25 mouse cellular contexts compared by ENCODE assay signal in the genomic region with DNA sequence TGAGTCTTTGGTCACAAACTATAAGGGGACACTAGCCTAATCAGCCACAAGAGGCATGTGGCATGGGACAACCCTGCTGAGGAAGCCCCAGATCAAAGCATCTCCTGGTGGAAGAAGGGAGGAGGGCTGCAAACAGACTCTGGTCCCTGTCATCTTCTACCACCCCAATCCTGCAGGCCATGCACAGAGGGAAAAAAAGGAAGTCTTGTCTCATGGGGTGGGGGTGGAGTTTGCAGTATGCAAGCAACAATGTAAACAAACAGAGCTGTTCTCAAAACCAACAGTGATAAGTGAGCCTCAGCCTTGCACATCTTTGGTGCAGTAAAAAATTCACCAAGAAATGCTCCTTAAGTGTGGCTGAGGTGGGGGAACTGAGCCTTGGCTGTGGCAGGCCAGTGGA.
"Had no signal": no experiment of that assay in that cellular context is flagged by ENCODE, and none has a peak within 500 bp of the region (broad histone marks: within the 10 kb centered on the region; RNA-seq: fewer than 3 reads in every experiment).

No protein-coding gene starts in this region.

- H3K27ac ChIP-seq: heart, embryonic 13.5 days; heart, embryonic 15.5 days; hindbrain, embryonic 13.5 days; hindbrain, embryonic 15.5 days; hindbrain, postnatal 0 days; kidney, embryonic 15.5 days; layer of hippocampus, adult 2 months; left cerebral cortex, adult 2 months; limb, embryonic 10.5 days; limb, embryonic 12.5 days had no signal

- H3K36me3 ChIP-seq: hindbrain, embryonic 13.5 days; hindbrain, embryonic 15.5 days; kidney, embryonic 15.5 days; limb, embryonic 10.5 days; limb, embryonic 12.5 days had no signal

- H3K27me3 ChIP-seq: heart, embryonic 13.5 days; heart, embryonic 15.5 days; hindbrain, embryonic 13.5 days; hindbrain, embryonic 15.5 days; kidney, embryonic 15.5 days; limb, embryonic 12.5 days had no signal

- H3K9ac ChIP-seq: heart, embryonic 13.5 days; heart, embryonic 15.5 days; hindbrain, embryonic 13.5 days; hindbrain, embryonic 15.5 days; kidney, embryonic 15.5 days; limb, embryonic 12.5 days had no signal

- H3K4me2 ChIP-seq: heart, embryonic 11.5 days; heart, embryonic 13.5 days; heart, embryonic 15.5 days; hindbrain, embryonic 13.5 days; hindbrain, embryonic 15.5 days; kidney, embryonic 15.5 days; limb, embryonic 12.5 days; liver, embryonic 11.5 days had no signal

- H3K4me1 ChIP-seq: heart, embryonic 13.5 days; heart, embryonic 15.5 days; hindbrain, embryonic 13.5 days; hindbrain, embryonic 15.5 days; kidney, embryonic 15.5 days; limb, embryonic 10.5 days; limb, embryonic 12.5 days had no signal

- H3K4me3 ChIP-seq: heart, embryonic 13.5 days; heart, embryonic 15.5 days; hindbrain, embryonic 13.5 days; hindbrain, embryonic 15.5 days; kidney, embryonic 15.5 days; layer of hippocampus, adult 2 months; left cerebral cortex, adult 2 months; limb, embryonic 10.5 days; limb, embryonic 12.5 days had no signal

- DNase-seq: gastrocnemius, postnatal 14 days; gastrocnemius, postnatal 36 days; heart, adult 18-20 months; heart, postnatal 14 days; heart, postnatal 36 days; kidney, adult 11 months; kidney, adult 2 months; kidney, adult 9 months; kidney, postnatal 10 days; kidney, postnatal 25 days; kidney, postnatal 4 days; liver had no signal

- ATAC-seq: hindbrain, postnatal 0 days; intestine, embryonic 16.5 days had no signal

- H3K9me3 ChIP-seq: heart, embryonic 13.5 days; heart, embryonic 15.5 days; hindbrain, embryonic 13.5 days; hindbrain, embryonic 15.5 days; kidney, embryonic 15.5 days; limb, embryonic 10.5 days; limb, embryonic 12.5 days had no signal
